Mouse (Mus musculus): Measurements from ENCODE around the gene Pm20d1. TPM values are rescaled to one million over a fixed set of nuclear protein-coding genes. Genes with fewer than 3 reads are reported as not detected.

Pm20d1 gene
- polyA plus RNA-seq, 1 experiment from 2014 or later: 0.41 TPM

Other genes with a start within 250 kb of the Pm20d1 start
- gene Avpr1b, start 198.1 kb upstream of the Pm20d1 start, polyA plus RNA-seq (2015; fragmentation: Nextera tagmentation; extraction: Ambion mirVana): not detected in 2 replicates
- not detected in 2 replicates for gene Ctse, start 159.1 kb upstream of the Pm20d1 start, polyA plus RNA-seq (2015; fragmentation: Nextera tagmentation; extraction: Ambion mirVana)
- gene Rab7b, start 108.7 kb upstream of the Pm20d1 start, polyA plus RNA-seq (2015; fragmentation: Nextera tagmentation; extraction: Ambion mirVana): 0.91 and 1.6 TPM in 2 replicates
- 0.05 and 0.08 TPM in 2 replicates for gene Slc26a9, start 53.4 kb upstream of the Pm20d1 start, polyA plus RNA-seq (2015; fragmentation: Nextera tagmentation; extraction: Ambion mirVana)
- gene Slc41a1, start 30.1 kb downstream of the Pm20d1 start, polyA plus RNA-seq (2015; fragmentation: Nextera tagmentation; extraction: Ambion mirVana): 18.9 and 24.7 TPM in 2 replicates
- gene Rab29, start 69.8 kb downstream of the Pm20d1 start, polyA plus RNA-seq (2015; fragmentation: Nextera tagmentation; extraction: Ambion mirVana): 7.0 and 10.3 TPM in 2 replicates
- gene Nucks1, start 113.2 kb downstream of the Pm20d1 start, polyA plus RNA-seq (2015; fragmentation: Nextera tagmentation; extraction: Ambion mirVana): 46.8 and 48.3 TPM in 2 replicates
- gene Slc45a3, start 165.6 kb downstream of the Pm20d1 start, polyA plus RNA-seq (2015; fragmentation: Nextera tagmentation; extraction: Ambion mirVana): 0.74 and 4.7 TPM in 2 replicates
- gene Elk4, start 210.2 kb downstream of the Pm20d1 start, polyA plus RNA-seq (2015; fragmentation: Nextera tagmentation; extraction: Ambion mirVana): 11.4 and 11.5 TPM in 2 replicates